Mouse (Mus musculus): Measurements from ENCODE around the gene Zic4. TPM values are rescaled to one million over a fixed set of nuclear protein-coding genes. Genes with fewer than 3 reads are reported as not detected.

Gene Zic4
- polyA plus RNA-seq (2012; ENCODE audit: low replicate concordance) = not detected in 2 replicates

GRCm38 (mm10) chr9:91361856-91362601, at the start of gene Zic4:
Gene Zic4, plus strand, starts transcription at chr9:91362413.

GRCm38 (mm10) chr9:91365664-91366063, 3.5 kb downstream of the Zic4 start, which contains the start of gene Zic1:
Gene Zic1, minus strand, starts transcription at chr9:91365810.

Other genes with a start within 250 kb of the Zic4 start
- 0.09 TPM in 1 of 2 replicates, not detected in the other for gene Zic1, start 3.4 kb downstream of the Zic4 start, polyA plus RNA-seq (2012; ENCODE audit: low replicate concordance)